Mouse (Mus musculus) layer of hippocampus, postnatal 14 days (tissue): ENCODE data around the gene Pctp. TPM values are rescaled to one million over a fixed set of nuclear protein-coding genes. Genes with fewer than 3 reads are reported as not detected.

Experiments
- DNase-seq, 2 experiments: peaks; one replicate each; pipeline ENCODE4 v3.0.0; 2021 to 2022; ENCODE audit warnings: low spot score in 2 of 2, mixed read lengths in 1 of 2
- total RNA-seq, 2 experiments: library from RNA; stranded (reverse); gene quantifications; 2 replicates each; pipeline ENCODE4 v1.2.3; 2021

The Pctp gene
- total RNA-seq, 2 experiments from 2014 or later: 0.53 to 0.95 TPM

GRCm38 (mm10) chr11:89978353-89978831 lies 24.3 kb downstream of the Pctp start:
- DNase-seq: peak in 1 of 2 experiments; percentile 40

- DNase-seq: no peak
Measured at GRCm38 (mm10) chr11:89977746-89978352, 24.8 kb downstream of the Pctp start.

- DNase-seq: no peak
Measured at GRCm38 (mm10) chr11:89976361-89976760, 26.3 kb downstream of the Pctp start.

GRCm38 (mm10) chr11:89971296-89971695 lies 31.4 kb downstream of the Pctp start:
- DNase-seq: no peak

GRCm38 (mm10) chr11:89970726-89971125 lies 32.0 kb downstream of the Pctp start:
- DNase-seq: no peak

- DNase-seq: no peak
Measured at GRCm38 (mm10) chr11:89969131-89969530, 33.6 kb downstream of the Pctp start.

- peak; percentile 54 to 73 for DNase-seq
Measured at GRCm38 (mm10) chr11:89950691-89951270, 51.9 kb downstream of the Pctp start.

- no peak for DNase-seq
Measured at GRCm38 (mm10) chr11:89947806-89948205, 54.9 kb downstream of the Pctp start.

- DNase-seq: peak in 1 of 2 experiments; percentile 36
Measured at GRCm38 (mm10) chr11:89945159-89945558, 57.5 kb downstream of the Pctp start.

- DNase-seq: no peak
Measured at GRCm38 (mm10) chr11:89937241-89937640, 65.5 kb downstream of the Pctp start.

Other genes with a start within 250 kb of the Pctp start
- gene Ankfn1, start 225.2 kb downstream of the Pctp start, total RNA-seq: 1 to 10 TPM; 3.6 to 4.4 TPM
- 10 to 100 TPM; 28.0 TPM for gene Tmem100, start 27.5 kb upstream of the Pctp start, total RNA-seq
- 10 to 100 TPM in 1 of 2 experiments, 1 to 10 TPM in 1; 8.8 to 10.3 TPM for gene Gm45716, start 184.8 kb upstream of the Pctp start, total RNA-seq
- gene Mmd, start 246.6 kb upstream of the Pctp start, total RNA-seq: 100 to 1,000 TPM; 337 to 345 TPM